Mouse (Mus musculus): Measurements from ENCODE around the gene Bcl2. TPM values are rescaled to one million over a fixed set of nuclear protein-coding genes. Genes with fewer than 3 reads are reported as not detected.

Gene Bcl2
- polyA plus RNA-seq, 1 experiment from 2014 or later = 19.2 TPM

DNA sequence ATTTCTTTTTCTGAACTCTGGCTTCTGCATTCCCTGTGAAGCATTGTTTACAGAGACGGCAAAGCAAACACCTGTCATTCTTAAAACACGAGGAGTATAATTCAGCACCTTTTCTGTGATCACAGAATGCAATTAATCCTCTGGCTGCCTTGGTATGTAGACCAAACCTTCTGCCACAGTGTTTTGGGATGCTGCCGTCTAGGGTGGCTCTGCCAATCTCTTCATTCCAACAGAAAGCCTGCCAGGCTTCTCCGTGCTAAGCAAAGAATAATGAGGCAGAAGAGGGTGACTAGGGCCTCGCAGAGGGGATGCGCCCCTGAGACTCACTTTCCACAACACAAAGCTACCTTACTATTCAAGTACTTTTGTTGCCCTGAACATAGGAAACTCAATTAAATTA is 23.2 kb downstream of the Bcl2 start:
- no peak for ATAC-seq (ENCODE audit: insufficient number of reproducible peaks, insufficient read depth, low FRiP score, low read depth)
- no peaks in the 10 kb centered on the region for H3K36me3 ChIP-seq (ENCODE audit: control insufficient read depth, insufficient read depth, low read length)
- H3K9ac ChIP-seq (replicated peaks; ENCODE audit: low read depth, low read length) = no peak overlapping the region
- H3K27ac ChIP-seq (ENCODE audit: low read length) = no peak overlapping the region
- H3K27me3 ChIP-seq (ENCODE audit: control insufficient read depth, insufficient read depth, low read length) = no peaks in the 10 kb centered on the region
- WGBS = 71% methylated on average over 6 of the region's 6 CpGs
- no peaks in the 10 kb centered on the region for H3K9me3 ChIP-seq (ENCODE audit: control insufficient read depth, low read depth, low read length)
- H3K4me1 ChIP-seq (ENCODE audit: control insufficient read depth, insufficient read depth, low read length) = no peaks in the 10 kb centered on the region
- H3K4me3 ChIP-seq (ENCODE audit: low read depth, low read length) = no peak overlapping the region
- no peak overlapping the region for H3K4me2 ChIP-seq (replicated peaks; ENCODE audit: low read depth, low read length)

DNA sequence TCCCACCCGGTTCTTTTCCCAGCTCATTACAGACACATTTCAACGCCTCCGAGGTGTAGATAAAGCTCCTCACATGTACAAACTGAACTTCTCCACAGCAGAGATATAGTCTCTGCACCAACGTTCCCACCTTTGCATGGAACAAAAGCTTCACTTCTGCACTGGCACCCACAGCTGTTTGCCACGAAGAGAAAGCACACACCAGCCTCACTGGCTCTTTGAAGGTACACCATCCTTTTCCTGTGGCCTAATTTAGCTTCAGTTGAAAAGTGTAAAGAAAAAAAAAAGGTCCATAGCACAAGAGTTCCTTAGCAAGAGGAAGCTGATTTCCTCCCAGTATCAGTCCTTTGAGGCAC is 25.9 kb downstream of the Bcl2 start:
- H3K27me3 ChIP-seq (ENCODE audit: control insufficient read depth, insufficient read depth, low read length) = no peaks in the 10 kb centered on the region
- ATAC-seq (ENCODE audit: insufficient number of reproducible peaks, insufficient read depth, low FRiP score, low read depth) = no peak
- H3K4me2 ChIP-seq (replicated peaks; ENCODE audit: low read depth, low read length) = no peak overlapping the region
- no peak overlapping the region for H3K27ac ChIP-seq (ENCODE audit: low read length)
- no peak overlapping the region for H3K9ac ChIP-seq (replicated peaks; ENCODE audit: low read depth, low read length)
- no peaks in the 10 kb centered on the region for H3K36me3 ChIP-seq (ENCODE audit: control insufficient read depth, insufficient read depth, low read length)
- whole genome bisulfite sequencing = 76% methylated on average over 5 of the region's 5 CpGs
- H3K9me3 ChIP-seq (ENCODE audit: control insufficient read depth, low read depth, low read length) = no peaks in the 10 kb centered on the region
- no peaks in the 10 kb centered on the region for H3K4me1 ChIP-seq (ENCODE audit: control insufficient read depth, insufficient read depth, low read length)
- no peak overlapping the region for H3K4me3 ChIP-seq (ENCODE audit: low read depth, low read length)

DNA sequence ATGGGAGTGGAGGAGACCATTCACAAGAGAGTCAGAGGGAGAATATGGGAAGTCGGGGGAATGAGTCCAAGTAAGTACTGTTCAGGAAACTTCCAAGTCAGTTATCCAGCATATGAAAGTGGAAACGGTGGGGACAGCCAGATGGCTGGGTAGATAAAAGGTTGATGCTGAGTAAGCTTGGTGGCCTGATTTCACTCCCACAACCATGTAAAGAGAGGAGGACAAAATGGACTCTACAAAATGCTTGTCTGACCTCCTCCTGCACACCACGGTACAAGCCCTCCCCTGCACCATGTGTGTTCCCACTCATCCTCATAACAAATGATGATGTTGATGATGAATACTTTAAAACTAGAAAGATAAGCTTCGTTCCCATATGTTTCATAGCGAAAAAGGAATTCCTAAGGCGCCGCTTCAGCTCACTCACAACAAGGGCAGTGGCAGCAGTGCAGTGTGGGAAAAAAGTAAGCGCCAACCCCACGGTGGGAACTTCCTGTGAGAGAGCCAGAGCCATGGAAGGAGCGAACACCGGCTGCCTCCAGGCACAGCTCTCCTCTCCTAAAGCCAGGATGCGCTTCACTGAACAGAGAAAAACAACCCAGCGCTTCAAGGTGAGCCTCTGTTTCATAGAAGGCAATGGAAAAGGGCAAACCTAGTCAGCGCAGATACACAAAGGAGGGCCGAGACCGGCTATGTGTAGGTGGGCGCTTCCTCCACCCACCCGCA is 26.5 kb downstream of the Bcl2 start:
- WGBS = 88% methylated on average over 18 of the region's 18 CpGs
- Histone ChIP-seq H3K36me3 (ENCODE audit: control insufficient read depth, insufficient read depth, low read length) (no peaks in the 10 kb centered on the region), H3K4me2 (replicated peaks; ENCODE audit: low read depth, low read length) (no peak overlapping the region), H3K4me3 (ENCODE audit: low read depth, low read length) (no peak overlapping the region), H3K4me1 (ENCODE audit: control insufficient read depth, insufficient read depth, low read length) (no peaks in the 10 kb centered on the region), H3K9ac (replicated peaks; ENCODE audit: low read depth, low read length) (no peak overlapping the region), H3K9me3 (ENCODE audit: control insufficient read depth, low read depth, low read length) (no peaks in the 10 kb centered on the region), H3K27me3 (ENCODE audit: control insufficient read depth, insufficient read depth, low read length) (no peaks in the 10 kb centered on the region), H3K27ac (ENCODE audit: low read length) (no peak overlapping the region)
- ATAC-seq (ENCODE audit: insufficient number of reproducible peaks, insufficient read depth, low FRiP score, low read depth) = no peak

DNA sequence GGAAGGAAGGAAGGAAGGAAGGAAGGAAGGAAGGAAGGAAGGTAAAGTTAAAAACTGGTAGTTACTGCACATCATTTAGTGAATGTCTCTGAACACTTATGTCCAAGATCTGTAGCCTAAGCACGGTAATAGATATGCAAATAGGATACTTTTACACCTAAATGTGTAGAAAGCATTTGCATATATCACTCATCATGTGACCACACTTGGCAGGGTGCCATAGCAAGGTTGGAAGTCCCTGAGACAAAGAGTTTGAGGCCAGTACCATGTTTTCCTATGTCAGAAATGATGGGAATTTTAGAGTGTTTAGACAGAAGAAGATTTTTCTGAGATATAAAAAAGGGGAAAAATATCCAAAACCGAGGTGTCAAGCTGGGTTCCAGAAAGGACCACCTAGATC is 28.4 kb downstream of the Bcl2 start:
- H3K4me1 ChIP-seq (ENCODE audit: control insufficient read depth, insufficient read depth, low read length) = no peaks in the 10 kb centered on the region
- no peaks in the 10 kb centered on the region for H3K36me3 ChIP-seq (ENCODE audit: control insufficient read depth, insufficient read depth, low read length)
- no peaks in the 10 kb centered on the region for H3K9me3 ChIP-seq (ENCODE audit: control insufficient read depth, low read depth, low read length)
- 76% methylated on average over 2 of the region's 2 CpGs for WGBS
- H3K27ac ChIP-seq (ENCODE audit: low read length) = no peak overlapping the region
- H3K27me3 ChIP-seq (ENCODE audit: control insufficient read depth, insufficient read depth, low read length) = no peaks in the 10 kb centered on the region
- no peak overlapping the region for H3K4me3 ChIP-seq (ENCODE audit: low read depth, low read length)
- H3K9ac ChIP-seq (replicated peaks; ENCODE audit: low read depth, low read length) = no peak overlapping the region
- no peak for ATAC-seq (ENCODE audit: insufficient number of reproducible peaks, insufficient read depth, low FRiP score, low read depth)
- H3K4me2 ChIP-seq (replicated peaks; ENCODE audit: low read depth, low read length) = no peak overlapping the region

DNA sequence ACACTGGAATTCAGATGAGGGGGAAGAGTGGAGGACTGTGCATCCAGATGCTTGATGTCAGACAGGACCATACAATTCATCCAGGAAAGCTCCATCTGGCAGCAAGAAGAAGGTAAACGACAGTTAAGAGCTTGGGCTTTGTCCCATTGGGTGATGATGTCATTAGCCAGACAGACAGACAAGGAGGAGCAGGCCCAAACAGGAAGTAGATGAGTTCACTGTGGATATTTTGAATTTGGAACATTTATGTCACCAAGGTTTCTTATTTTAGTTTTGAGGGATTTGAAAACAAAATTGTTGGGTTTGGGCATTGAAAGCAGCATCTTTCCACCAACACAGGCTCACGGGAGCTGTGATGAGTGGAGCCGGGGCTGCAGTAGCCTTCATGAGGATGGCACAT is 29.5 kb downstream of the Bcl2 start:
- Histone ChIP-seq H3K9ac (replicated peaks; ENCODE audit: low read depth, low read length) (no peak overlapping the region), H3K4me3 (ENCODE audit: low read depth, low read length) (no peak overlapping the region), H3K4me1 (ENCODE audit: control insufficient read depth, insufficient read depth, low read length) (no peaks in the 10 kb centered on the region), H3K27ac (ENCODE audit: low read length) (no peak overlapping the region), H3K36me3 (ENCODE audit: control insufficient read depth, insufficient read depth, low read length) (no peaks in the 10 kb centered on the region), H3K9me3 (ENCODE audit: control insufficient read depth, low read depth, low read length) (no peaks in the 10 kb centered on the region), H3K27me3 (ENCODE audit: control insufficient read depth, insufficient read depth, low read length) (no peaks in the 10 kb centered on the region), H3K4me2 (replicated peaks; ENCODE audit: low read depth, low read length) (no peak overlapping the region)
- 73% methylated on average over 3 of the region's 3 CpGs for WGBS
- ATAC-seq (ENCODE audit: insufficient number of reproducible peaks, insufficient read depth, low FRiP score, low read depth) = no peak

DNA sequence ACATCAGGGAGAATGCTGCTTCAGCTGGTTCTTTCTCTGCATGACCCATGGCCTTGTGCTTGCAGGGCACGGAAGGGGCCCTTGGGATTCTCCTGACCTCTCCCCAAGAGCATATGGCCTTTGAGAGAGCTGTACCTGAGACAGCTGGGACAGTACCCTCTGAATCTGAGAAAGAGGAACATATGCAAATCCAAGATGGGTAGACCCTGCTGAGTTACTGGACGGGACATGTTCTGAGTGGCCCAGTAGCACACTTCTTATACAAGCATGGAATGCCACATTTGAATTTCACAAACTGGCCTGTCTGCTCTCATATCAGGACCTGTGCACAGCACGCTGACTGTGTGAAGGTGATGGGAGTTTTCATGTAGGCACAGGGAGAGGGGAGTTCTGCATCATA is 31.2 kb downstream of the Bcl2 start:
- Histone ChIP-seq H3K4me2 (replicated peaks; ENCODE audit: low read depth, low read length) (no peak overlapping the region), H3K4me3 (ENCODE audit: low read depth, low read length) (no peak overlapping the region), H3K4me1 (ENCODE audit: control insufficient read depth, insufficient read depth, low read length) (no peaks in the 10 kb centered on the region), H3K9me3 (ENCODE audit: control insufficient read depth, low read depth, low read length) (no peaks in the 10 kb centered on the region), H3K9ac (replicated peaks; ENCODE audit: low read depth, low read length) (no peak overlapping the region), H3K36me3 (ENCODE audit: control insufficient read depth, insufficient read depth, low read length) (no peaks in the 10 kb centered on the region), H3K27me3 (ENCODE audit: control insufficient read depth, insufficient read depth, low read length) (no peaks in the 10 kb centered on the region), H3K27ac (ENCODE audit: low read length) (no peak overlapping the region)
- ATAC-seq (ENCODE audit: insufficient number of reproducible peaks, insufficient read depth, low FRiP score, low read depth) = no peak
- 92% methylated on average over 3 of the region's 3 CpGs for WGBS

DNA sequence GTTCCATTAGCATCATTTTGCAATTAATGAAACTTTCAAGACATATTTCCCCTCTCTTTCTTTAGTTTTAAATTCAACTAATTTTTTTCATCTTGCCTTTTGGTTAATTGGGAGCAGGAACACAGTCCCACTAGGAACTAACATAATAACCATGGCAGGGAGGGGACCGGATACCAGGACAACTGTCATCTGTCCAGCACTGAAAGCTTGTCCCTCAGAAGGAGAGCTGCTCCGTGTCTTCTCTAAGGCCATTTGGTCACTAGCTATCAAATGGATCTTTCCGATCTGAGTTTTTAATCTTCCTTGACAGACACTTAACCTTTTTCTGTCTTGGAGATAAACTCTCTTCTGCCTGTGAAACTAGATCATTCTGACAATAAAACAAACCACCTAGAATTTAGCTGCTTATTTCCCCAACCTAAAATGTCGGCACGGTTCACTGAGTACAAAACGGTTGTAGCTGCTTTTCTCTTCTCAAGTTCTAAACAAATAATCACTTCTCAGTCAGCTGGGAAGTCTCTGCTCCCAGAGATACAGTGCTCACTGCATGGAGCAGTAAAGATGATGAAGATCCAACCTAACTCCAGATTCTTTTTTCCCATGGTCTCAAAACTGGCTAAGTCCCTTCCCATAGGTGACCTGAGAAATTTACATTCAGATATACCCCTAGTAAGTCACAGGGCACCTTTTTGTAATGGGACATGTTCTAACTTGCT is 34.1 kb downstream of the Bcl2 start:
- Histone ChIP-seq H3K4me2 (replicated peaks; ENCODE audit: low read depth, low read length) (no peak overlapping the region), H3K27me3 (ENCODE audit: control insufficient read depth, insufficient read depth, low read length) (no peaks in the 10 kb centered on the region), H3K4me3 (ENCODE audit: low read depth, low read length) (no peak overlapping the region), H3K9me3 (ENCODE audit: control insufficient read depth, low read depth, low read length) (no peaks in the 10 kb centered on the region), H3K4me1 (ENCODE audit: control insufficient read depth, insufficient read depth, low read length) (no peaks in the 10 kb centered on the region), H3K36me3 (ENCODE audit: control insufficient read depth, insufficient read depth, low read length) (no peaks in the 10 kb centered on the region), H3K9ac (replicated peaks; ENCODE audit: low read depth, low read length) (no peak overlapping the region), H3K27ac (ENCODE audit: low read length) (no peak overlapping the region)
- no peak for ATAC-seq (ENCODE audit: insufficient number of reproducible peaks, insufficient read depth, low FRiP score, low read depth)
- 55% methylated on average over 6 of the region's 6 CpGs for WGBS

DNA sequence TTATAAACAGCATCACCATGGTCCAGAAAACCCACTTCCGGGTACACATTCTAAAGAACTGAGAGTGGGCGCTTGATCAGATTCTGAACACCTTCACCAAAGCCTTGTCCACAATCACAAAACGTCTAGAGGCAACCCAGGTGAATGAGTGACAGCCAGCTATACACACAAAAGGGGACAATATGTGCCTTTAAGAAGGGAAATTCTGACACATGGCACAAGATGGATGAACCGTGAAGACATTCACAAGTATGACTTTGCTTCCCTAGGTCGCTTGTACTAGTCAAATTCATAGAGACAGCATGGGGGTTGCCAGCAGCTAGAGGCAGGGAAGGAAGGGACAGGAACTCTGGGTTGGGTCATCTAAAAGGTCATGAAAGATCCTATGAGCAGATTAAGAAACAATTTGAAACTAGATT is 36.0 kb downstream of the Bcl2 start:
- no peaks in the 10 kb centered on the region for H3K36me3 ChIP-seq (ENCODE audit: control insufficient read depth, insufficient read depth, low read length)
- ATAC-seq (ENCODE audit: insufficient number of reproducible peaks, insufficient read depth, low FRiP score, low read depth) = no peak
- H3K4me3 ChIP-seq (ENCODE audit: low read depth, low read length) = no peak overlapping the region
- no peaks in the 10 kb centered on the region for H3K27me3 ChIP-seq (ENCODE audit: control insufficient read depth, insufficient read depth, low read length)
- no peak overlapping the region for H3K27ac ChIP-seq (ENCODE audit: low read length)
- H3K9me3 ChIP-seq (ENCODE audit: control insufficient read depth, low read depth, low read length) = no peaks in the 10 kb centered on the region
- no peak overlapping the region for H3K4me2 ChIP-seq (replicated peaks; ENCODE audit: low read depth, low read length)
- WGBS = 74% methylated on average over 5 of the region's 5 CpGs
- H3K9ac ChIP-seq (replicated peaks; ENCODE audit: low read depth, low read length) = no peak overlapping the region
- no peaks in the 10 kb centered on the region for H3K4me1 ChIP-seq (ENCODE audit: control insufficient read depth, insufficient read depth, low read length)

Measured in stomach, embryonic 14.5 days (tissue).